Mouse (Mus musculus) cerebellum, adult 2 months (tissue): ENCODE measurements around the gene Spata33. TPM values are rescaled to one million over a fixed set of nuclear protein-coding genes. Genes with fewer than 3 reads are reported as not detected.
"Not testable (repeated sequence)": the region's sequence is repeated elsewhere in the genome, so short reads cannot be mapped to it uniquely, and the experiment has no call there.

Experiments
- DNase-seq, 2 experiments: peaks; one replicate each; pipeline ENCODE4 v3.0.0; 2021
- H3K27ac ChIP-seq: fragments of 200-500 bp; 2 replicates; pipeline ENCODE4 v1.5.1; 2012; ENCODE audit warnings: low read length, control low read depth, inconsistent platforms; ENCODE audit not compliant: insufficient read depth
- H3K27me3 ChIP-seq: fragments of 200-500 bp; 2 replicates; pipeline ENCODE4 v1.6.1; 2012; ENCODE audit warnings: inconsistent platforms, mild to moderate bottlenecking, low read length, moderate library complexity; ENCODE audit not compliant: control insufficient read depth, insufficient read depth
- H3K4me1 ChIP-seq: fragments of 200-500 bp; 2 replicates; pipeline ENCODE4 v1.6.1; 2011; ENCODE audit warnings: low read length; ENCODE audit not compliant: control insufficient read depth, insufficient read depth
- H3K4me3 ChIP-seq: fragments of 200-500 bp; replicated peaks from 2 replicates; pipeline ENCODE3; 2011; ENCODE audit warnings: mild to moderate bottlenecking, low read depth, low read length, control low read depth; ENCODE audit not compliant: insufficient read depth
- CTCF ChIP-seq: fragments of 200-500 bp; IDR thresholded peaks from 2 replicates; pipeline ENCODE4 v1.5.1; 2011; ENCODE audit warnings: low read depth, mild to moderate bottlenecking, control low read depth, low read length, moderate library complexity, borderline replicate concordance; ENCODE audit not compliant: insufficient read depth
- POLR2A ChIP-seq: fragments of 200-500 bp; IDR thresholded peaks from 2 replicates; pipeline ENCODE4 v1.6.1; 2011; ENCODE audit warnings: low read length, control low read depth, borderline replicate concordance; ENCODE audit not compliant: insufficient read depth
- WGBS: fragments of 180-500 bp; shearing (Covaris S2); methylation state at CpG from one replicate; pipeline ENCODE4 v1.1.7; 2018; 5-methylcytosine and 5-hydroxymethylcytosine counted together
- polyA plus RNA-seq: library from polyadenylated mRNA; depleted of rRNA; stranded (reverse); fragments of >200 nt; gene quantifications from 2 replicates; pipeline ENCODE4 v1.2.3, GENCODE M21; 2012

Gene Spata33
- polyA plus RNA-seq, 1 experiment: 6.4 TPM

DNA sequence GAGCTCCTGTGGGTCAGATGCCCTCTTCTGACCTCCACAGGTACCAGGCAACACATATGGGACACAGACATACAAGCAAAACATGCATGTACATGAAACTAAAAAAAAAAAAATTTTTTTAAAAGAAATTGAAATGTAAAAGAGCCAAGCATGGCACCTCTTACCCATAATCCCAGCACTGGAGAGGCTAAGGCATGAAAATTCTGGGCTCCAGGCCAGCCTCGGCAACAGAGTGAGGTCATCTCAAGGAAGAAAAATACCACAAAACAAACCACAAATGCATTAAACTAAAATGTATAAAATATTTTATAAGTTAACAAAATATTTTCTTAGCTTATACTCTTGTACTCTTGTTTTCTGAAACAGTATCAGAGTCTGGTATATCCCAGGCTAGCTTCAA, 8.3 kb downstream of the Spata33 start:
- no peak for TF ChIP-seq CTCF
- no peak for TF ChIP-seq POLR2A
- H3K4me1 ChIP-seq: peaks cover 2% of the 10 kb centered on the region; the same call in 1 of the 2 replicates
- WGBS: 45% methylated on average over 1 of the region's 1 CpGs
- H3K27ac ChIP-seq: no peak overlapping the region
- H3K4me3 ChIP-seq: no peak overlapping the region
- H3K27me3 ChIP-seq: no peaks in the 10 kb centered on the region
- DNase-seq: no peak

DNA sequence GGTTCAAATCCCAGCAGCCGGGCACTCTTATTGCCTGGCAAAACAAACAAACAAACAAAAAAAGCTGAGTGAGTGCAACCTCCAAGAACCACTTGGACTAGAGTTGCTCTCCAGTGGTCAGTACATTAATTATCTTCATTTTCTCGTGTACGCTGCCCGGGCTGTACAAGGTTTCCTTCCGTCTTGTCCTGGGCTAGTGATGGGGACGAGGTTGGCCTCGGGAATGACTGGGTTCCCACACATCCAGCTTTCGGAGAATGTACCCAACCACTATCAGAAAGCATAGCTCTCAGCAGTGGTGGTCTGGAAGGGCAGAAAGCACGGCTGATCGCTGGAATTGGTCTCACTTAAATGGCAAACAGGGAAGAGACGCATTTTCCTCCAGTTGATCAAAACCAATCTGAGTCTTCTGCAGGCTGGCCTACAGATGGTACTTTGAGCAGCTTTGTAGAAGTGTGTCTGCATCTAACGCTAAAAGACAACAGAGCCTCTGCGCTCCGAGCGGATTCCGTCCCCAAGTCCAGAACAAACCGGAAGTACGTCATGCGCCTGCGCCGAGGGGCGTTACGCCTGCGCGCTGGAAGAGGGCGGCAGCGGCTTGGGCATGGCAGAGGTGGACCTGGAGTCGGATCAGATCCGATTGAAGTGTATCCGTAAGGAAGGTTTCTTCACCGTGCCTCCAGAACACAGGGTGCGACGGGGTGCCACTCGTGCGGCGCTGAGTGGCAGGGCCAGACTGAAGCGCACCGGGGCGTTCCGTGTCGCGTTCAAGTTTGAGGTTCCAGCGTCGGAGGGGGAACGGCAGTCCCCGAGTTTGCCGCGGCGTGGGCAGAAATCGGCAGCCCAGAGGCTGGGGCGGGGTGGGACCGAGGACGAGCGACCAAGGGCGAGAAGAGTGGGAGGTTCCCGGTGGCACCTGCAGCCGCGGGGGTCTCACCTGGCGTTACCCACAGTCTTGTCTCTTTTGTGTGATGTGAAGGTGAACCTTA, 11.9 kb downstream of the Spata33 start, which contains the start of gene Cdk10:
TSS of gene Cdk10 (plus strand) at position 565 of the 989 bp plus-strand sequence.
- no peaks in the 10 kb centered on the region for H3K27me3 ChIP-seq
- DNase-seq: peak; percentile 94 to 95
- 3% methylated on average over 59 of the region's 59 CpGs for WGBS
- H3K27ac ChIP-seq: peak within 1 kb of the TSS; percentile 30
- TF ChIP-seq POLR2A: peak; percentile 100
- TF ChIP-seq CTCF: no peak
- H3K4me3 ChIP-seq: peak within 1 kb of the TSS; percentile 80
- H3K4me1 ChIP-seq: peaks cover 2% of the 10 kb centered on the region; the same call in 1 of the 2 replicates

DNA sequence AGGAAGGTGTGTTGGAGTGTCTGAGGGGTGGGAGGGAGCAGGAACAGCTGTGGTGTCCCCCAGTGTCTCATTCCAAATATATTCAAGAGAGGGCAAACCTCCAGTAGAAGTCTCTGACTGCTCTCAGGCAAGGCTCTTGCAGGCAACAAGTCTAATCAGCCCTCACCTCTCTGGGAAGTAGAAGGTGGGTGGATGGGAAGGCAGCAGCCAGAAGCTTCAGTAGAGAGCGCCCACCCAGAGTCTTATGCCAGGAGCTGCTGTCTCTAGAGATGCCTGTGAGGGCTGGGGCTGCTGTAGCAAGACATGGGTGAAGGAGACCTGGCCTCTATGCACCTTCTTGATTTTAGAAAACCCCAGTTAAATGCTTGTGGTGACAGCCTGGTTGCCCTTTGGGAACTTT, 15.8 kb downstream of the Spata33 start:
- peaks cover 8% of the 10 kb centered on the region; the same call in 1 of the 2 replicates for H3K4me1 ChIP-seq
- no peak for DNase-seq

DNA sequence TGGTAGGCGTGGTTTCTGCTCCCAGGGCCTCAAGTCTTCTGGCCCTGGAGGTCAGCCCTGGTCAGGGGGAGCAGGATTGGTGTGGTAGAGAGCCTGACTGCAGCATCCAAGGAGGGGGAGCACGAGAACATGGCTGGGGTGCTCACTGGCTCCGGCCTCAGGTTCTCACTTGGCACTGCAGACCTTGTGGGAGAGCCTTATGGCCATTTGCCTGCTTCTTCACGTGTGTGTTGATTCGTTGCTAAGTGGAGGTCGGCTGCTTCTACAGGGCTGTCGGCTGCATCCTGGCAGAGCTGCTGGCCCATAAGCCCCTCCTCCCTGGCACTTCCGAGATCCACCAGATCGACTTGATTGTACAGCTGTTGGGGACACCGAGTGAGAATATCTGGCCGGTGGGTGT, 17.7 kb downstream of the Spata33 start:
- WGBS: 20% methylated on average over 11 of the region's 11 CpGs
- DNase-seq, H3K4me3 ChIP-seq, H3K27ac ChIP-seq, H3K27me3 ChIP-seq: not testable (repeated sequence)
- H3K4me1 ChIP-seq: peaks cover 17% of the 10 kb centered on the region

More for the DNA sequence above, 15.8 kb downstream of the Spata33 start:
- TF ChIP-seq CTCF: no peak
- TF ChIP-seq POLR2A: no peak
- H3K27ac ChIP-seq: no peak overlapping the region
- H3K4me3 ChIP-seq: no peak overlapping the region
- no peaks in the 10 kb centered on the region for H3K27me3 ChIP-seq
- WGBS: 100% methylated on average over 1 of the region's 1 CpGs

DNA sequence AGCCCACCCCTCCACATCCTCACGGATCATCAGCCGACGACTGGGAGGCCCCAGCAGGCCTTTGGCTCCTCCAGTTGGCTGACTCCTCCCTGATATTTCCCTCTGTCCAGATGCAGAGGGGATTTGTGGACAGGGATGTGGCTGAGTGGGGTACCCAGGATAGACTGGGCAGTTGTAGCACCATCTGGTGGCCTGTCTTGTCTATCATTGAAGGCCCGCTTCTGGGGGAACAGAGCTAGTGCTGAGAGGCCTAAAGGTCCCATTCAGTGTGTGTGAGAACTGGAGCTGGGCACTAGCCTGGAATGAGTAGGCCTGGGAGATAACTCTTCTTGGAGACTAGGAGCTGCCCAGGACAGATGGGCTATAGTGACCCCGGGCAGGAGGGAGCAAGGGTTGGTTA, 19.1 kb downstream of the Spata33 start:
- peaks cover 16% of the 10 kb centered on the region for H3K4me1 ChIP-seq
- 40% methylated on average over 5 of the region's 5 CpGs for WGBS
- no peak overlapping the region for H3K4me3 ChIP-seq
- TF ChIP-seq CTCF (no peak), POLR2A (no peak)
- no peak for DNase-seq
- no peak overlapping the region for H3K27ac ChIP-seq
- H3K27me3 ChIP-seq: no peaks in the 10 kb centered on the region

DNA sequence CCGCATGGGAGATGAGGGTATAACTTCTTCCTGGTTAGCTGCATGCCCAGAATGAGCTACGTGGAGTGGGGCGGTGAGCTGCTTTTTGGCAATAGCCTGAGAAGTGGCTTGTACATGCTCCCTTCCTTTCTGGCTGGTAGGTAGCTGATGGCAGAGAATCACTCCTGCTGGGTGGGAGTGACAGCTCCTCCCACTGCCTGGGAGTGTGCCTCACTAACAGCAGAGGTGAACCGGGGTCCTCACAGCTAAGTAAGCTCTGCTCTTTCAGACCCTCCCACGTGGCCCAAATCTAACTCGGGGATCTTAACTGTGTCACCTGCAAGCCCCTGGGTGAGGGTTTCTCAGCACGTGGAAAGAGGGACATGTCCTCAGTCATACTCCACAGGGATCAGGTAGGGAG, 19.9 kb downstream of the Spata33 start:
- no peak overlapping the region for H3K4me3 ChIP-seq
- H3K27me3 ChIP-seq: no peaks in the 10 kb centered on the region
- no peak for TF ChIP-seq POLR2A
- no peak for TF ChIP-seq CTCF
- H3K27ac ChIP-seq: no peak overlapping the region
- 39% methylated on average over 7 of the region's 7 CpGs for WGBS
- no peak for DNase-seq
- H3K4me1 ChIP-seq: peaks cover 16% of the 10 kb centered on the region

DNA sequence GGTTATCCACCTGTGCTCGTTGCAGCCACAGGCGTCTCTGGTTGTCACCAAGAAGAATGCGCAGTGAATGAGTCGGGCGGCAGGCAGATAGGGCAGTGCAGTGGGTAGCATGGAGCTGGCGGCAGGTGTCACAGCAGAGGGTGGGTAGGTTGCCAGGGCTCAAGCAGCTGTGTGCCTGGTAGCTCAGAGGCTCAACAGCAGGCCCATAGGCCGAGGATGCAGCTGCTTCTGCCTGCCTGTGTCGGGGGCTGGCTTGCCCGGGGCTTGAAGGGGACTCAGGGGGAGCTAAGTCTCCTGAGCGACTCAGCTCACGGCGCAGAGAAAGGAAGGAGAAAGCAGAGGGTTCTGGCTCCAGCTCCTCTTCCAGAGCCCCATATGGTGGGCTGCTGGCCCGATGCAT, 20.7 kb downstream of the Spata33 start:
- H3K27ac ChIP-seq: no peak overlapping the region
- 22% methylated on average over 13 of the region's 13 CpGs for WGBS
- H3K4me3 ChIP-seq: no peak overlapping the region
- no peak for TF ChIP-seq CTCF
- TF ChIP-seq POLR2A: no peak
- peaks cover 16% of the 10 kb centered on the region for H3K4me1 ChIP-seq
- DNase-seq: peak in 1 of 2 experiments; percentile 37
- H3K27me3 ChIP-seq: no peaks in the 10 kb centered on the region

DNA sequence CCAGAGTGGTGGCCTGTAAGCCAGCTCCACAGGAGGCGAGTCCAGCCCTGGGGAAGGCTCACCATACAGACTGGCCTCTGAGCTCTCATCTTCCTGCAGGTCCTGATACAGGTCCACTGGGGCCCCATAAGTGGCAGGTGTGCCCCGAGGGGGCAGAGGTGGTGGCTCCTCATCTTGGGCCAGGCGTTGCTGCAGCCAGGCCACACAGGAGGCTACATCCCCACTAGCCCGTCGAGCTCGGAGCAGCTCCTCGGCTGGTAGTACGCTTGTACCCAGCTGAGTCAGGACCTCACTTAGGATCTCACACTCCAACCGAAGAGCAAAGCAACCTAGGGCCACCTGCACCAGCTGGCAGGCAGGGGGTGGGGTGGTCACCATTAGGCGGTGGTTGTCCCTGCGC, 21.1 kb downstream of the Spata33 start:
- TF ChIP-seq POLR2A: no peak
- Histone ChIP-seq H3K27ac (no peak overlapping the region), H3K4me1 (peaks cover 16% of the 10 kb centered on the region), H3K27me3 (no peaks in the 10 kb centered on the region), H3K4me3 (peak overlapping the region; percentile 9)
- peak in 1 of 2 experiments; percentile 36 for DNase-seq
- 45% methylated on average over 11 of the region's 11 CpGs for WGBS
